Mouse (Mus musculus): ENCODE results near the gene Inpp5a.

Gene Inpp5a

GRCm38 (mm10) chr7:139536831-139537230 is 147.9 kb downstream of the Inpp5a start:
- in situ Hi-C loops (cut with MboI) = no loop called here

DNA sequence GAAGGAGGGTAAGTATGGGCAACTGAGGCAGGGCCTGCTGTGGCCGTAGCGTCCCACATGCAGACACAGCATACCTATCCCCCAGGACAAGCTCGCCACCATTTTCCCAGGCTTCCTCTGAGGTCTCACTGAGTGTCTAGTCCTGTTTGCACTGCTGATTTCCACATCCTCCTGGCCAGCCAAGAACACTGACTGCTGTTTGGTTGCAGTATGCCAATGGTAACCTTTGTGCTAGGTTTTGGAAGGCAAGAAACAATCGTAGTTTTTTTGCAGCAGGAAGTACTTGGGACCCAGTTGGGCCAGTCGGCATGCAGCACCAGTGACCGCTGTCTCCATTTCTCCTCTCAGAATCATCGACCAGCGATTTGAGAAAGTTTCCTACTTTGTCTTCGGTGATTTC is 148.9 kb downstream of the Inpp5a start:
- in situ Hi-C loops (cut with MboI) = no loop called here

DNA sequence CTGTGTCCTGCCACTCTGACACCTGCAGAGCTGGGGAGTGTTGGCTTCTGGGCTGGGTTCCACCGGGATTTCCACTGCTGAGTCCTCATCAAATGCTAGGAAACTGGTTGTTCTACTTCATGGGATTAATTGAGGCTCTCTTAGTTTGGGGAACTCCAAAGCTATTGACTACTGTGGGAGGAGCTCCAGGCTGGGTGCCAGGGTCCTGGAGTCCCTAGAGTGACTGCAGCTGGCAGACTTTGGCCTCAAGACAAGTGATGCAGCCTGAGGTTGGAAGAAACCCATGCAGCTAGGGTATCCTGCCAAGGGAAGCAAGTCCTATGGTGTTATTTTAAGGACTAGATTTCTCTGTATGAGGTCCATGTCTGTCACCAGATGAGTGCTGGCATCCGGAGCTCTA is 149.6 kb downstream of the Inpp5a start:
- in situ Hi-C loops (cut with MboI) = no loop called here

GRCm38 (mm10) chr7:139540601-139541000 is 151.7 kb downstream of the Inpp5a start:
- in situ Hi-C loops (cut with MboI) = no loop called here

- in situ Hi-C loops (cut with MboI) = no loop called here
Measured at GRCm38 (mm10) chr7:139541422-139541821, 152.5 kb downstream of the Inpp5a start.

DNA sequence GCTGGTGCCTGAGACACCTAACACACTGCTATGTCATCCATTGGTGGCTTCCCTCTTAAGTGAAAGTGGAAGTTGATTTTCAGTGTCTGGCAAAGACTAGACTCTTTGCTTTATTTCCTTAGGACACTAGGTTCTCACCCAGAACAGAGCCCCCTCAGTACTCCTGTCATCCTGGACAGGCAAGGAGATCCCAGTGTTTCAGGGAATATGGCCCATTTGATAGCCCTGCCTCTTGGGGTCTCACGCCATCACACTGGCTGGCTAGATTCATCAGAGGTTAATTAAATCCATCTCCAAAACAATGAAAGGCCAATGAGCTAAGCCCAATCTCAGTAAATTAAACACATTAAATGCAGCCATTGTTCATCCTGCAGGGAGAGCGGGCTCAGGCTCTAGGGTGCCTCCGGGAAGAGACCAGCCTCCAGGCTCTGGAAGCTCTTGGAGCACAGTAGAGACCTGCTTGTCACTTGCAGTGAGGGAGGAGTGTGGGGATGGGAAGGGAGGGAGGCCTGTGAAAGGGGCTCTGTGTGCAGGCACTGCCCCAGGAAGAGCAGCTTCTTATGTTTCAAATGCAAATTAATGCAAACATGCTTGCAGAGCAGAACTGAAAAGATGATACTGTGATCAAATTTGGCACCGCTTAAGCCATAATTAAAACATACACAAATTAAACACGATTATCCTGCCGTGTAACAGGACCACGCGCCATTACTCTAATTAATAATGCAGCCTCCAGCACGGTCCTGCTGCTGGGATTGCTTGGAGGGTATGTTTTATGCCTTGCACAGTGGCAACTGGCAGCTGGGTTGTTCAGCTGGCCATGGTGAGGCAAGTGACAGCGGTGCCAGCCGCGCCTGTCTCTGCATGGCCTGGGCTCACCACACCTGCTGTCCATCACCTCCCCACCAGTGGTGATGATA is 156.1 kb downstream of the Inpp5a start:
- in situ Hi-C loops (cut with MboI) = no loop called here

DNA sequence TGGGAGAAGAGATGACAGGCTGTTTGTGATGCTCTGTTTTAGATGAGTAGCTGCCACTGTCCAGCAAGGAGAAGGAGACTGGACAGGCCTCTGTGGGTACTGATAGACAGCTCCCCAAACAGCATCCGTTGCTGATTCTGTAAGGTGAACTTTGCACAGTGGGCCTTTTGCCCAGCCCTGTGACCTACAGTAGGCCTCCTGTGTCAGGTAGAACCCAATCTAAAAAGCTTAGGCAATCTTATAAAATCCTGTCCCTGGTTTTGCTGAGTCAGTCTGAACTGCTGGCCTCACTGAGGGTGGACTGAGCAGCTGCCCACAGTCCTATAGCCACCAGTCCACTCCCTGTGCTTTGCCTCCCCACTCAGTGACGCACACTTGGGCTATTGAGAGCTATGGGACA is 158.4 kb downstream of the Inpp5a start:
- in situ Hi-C loops (cut with MboI) = no loop called here

DNA sequence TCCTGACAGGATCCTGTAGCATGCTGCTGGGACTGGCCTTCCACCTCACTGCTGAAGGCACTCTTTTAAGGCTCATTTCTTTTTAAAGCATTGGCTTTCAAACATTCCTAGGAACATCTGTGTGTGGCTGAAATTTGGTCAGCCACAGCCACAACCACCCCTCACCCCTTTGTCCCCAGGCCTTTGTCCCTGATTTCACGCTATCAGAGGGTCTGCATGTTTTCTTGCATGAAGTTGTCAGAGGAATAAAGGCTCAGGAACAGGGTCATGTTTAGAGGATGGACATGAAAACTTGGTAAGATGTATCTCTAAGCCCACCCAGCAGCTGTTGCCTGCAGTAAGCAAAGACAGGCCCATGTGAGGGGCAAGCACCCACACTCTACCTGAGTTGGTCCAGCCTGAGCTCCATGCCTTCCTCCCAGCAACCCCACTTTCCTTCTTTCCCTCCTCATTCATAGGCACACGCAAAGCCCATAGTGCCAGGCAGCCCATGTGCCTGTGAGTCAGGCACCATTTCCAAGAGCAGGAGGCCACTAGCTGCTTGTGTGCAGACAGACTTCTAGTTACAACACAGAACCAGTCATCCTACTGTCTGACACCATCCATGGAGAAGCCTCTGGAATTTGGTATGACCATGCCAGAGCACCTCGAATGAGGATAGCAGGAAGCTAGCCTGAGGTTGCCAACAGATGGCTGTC is 161.3 kb downstream of the Inpp5a start:
- in situ Hi-C loops (cut with MboI) = no loop called here

GRCm38 (mm10) chr7:139551519-139551918 is 162.6 kb downstream of the Inpp5a start:
- in situ Hi-C loops (cut with MboI) = no loop called here

GRCm38 (mm10) chr7:139556331-139556730 is 167.4 kb downstream of the Inpp5a start:
- in situ Hi-C loops (cut with MboI) = no loop called here

DNA sequence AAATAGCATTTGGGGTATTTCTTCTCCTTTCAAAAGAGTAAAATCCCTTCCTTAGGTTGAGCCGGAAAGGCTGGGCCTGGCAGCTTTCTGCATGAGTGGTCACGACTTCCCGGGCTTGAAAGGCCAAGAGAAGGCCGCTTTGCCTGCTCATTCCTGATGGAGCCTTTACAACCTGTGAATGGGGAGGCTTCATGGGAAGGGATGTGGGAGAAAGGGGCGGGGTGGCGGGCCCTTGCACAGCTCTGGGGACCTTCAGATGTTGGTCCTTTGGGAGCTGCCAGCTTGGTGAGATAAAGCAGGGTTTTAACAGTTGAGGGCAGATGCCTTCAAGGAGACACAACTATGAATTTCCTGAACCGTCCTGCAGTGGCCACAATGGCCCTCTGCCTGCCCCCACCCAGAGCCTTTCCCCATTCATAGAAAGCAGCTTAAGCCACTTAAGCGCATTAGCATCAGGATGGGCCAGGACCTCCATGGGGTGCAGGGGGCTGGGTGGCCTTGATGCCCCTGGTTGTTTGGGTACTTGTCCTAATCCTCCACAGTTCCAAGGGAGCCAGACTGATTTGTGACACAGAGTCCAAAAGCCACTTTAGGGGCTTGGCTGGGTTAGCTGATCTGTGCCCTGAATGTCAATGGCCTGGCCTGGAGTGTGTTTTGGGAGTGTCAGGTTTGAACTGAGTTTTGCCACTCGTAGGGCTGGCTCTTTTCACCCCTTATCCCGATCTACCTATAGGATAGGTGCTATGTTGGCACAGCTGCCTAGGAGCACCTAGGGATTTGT is 168.0 kb downstream of the Inpp5a start:
- in situ Hi-C loops (cut with MboI) = no loop called here

GRCm38 (mm10) chr7:139559659-139560058 is 170.8 kb downstream of the Inpp5a start:
- in situ Hi-C loops (cut with MboI) = no loop called here

DNA sequence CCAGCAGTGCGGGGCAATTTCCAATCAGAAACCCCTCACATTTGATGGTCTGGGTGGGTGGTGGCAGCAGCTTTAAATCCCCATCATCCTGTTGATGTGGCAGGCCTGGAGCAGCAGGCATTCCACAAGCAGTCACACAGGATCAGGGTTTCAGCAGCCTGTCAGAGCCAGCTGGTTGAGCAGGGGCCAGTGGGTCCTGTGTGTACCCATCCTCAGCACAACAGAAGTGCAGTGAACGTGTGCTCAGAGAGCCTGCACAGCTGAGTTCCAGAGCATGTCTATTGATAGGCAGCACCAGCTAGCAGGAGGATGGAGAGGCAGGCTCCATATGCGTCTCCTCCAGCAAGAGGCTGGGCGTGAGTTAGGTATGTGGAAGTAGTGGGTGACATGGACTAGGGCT is 174.5 kb downstream of the Inpp5a start:
- in situ Hi-C loops (cut with MboI) = no loop called here

GRCm38 (mm10) chr7:139564161-139564560 is 175.3 kb downstream of the Inpp5a start:
- in situ Hi-C loops (cut with MboI) = no loop called here

- in situ Hi-C loops (cut with MboI) = no loop called here
Measured at GRCm38 (mm10) chr7:139565998-139566397, 177.1 kb downstream of the Inpp5a start.

- in situ Hi-C loops (cut with MboI) = no loop called here
Measured at GRCm38 (mm10) chr7:139566533-139566932, 177.6 kb downstream of the Inpp5a start.

- in situ Hi-C loops (cut with MboI) = no loop called here
Measured at GRCm38 (mm10) chr7:139570788-139571187, 181.9 kb downstream of the Inpp5a start.

GRCm38 (mm10) chr7:139572665-139573064 is 183.8 kb downstream of the Inpp5a start:
- in situ Hi-C loops (cut with MboI) = no loop called here

GRCm38 (mm10) chr7:139576064-139576686 is 187.3 kb downstream of the Inpp5a start:
- in situ Hi-C loops (cut with MboI) = no loop called here

DNA sequence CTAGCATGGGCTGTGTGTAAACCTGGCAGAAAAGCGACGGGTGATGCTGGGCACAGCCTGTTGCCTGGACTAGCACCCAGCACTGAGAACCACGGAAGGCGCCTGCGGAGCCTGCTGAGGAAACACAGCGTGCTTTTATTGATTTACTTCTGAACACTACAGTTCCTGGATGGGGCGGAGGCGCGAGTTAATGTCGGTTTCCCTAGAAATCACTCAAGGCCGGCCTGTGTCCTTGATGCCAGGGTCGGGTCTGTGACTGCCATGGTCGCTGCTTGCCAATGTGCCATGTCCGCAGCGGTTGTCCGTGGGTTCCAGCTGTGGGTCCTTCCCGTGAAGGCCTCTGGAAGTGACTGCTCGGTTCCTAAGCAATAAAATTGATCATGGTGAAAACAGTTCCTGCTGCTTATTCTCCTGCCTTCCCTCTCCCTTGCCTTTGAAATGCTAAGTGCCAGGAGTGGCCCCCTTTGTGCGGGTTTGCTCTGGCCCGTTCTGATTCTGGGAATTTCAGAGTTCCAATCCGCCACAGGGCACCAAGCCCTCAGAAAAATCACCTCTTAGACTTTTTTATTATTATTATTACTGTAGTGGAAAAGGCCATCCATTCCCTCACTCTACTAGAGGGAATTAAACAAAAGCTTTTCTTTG is 190.5 kb downstream of the Inpp5a start:
- in situ Hi-C loops (cut with MboI) = no loop called here

Data from mature B cell (primary cell).